Mouse (Mus musculus) gastrocnemius, postnatal 4 days (tissue): ENCODE results near the gene B230219D22Rik. TPM values are rescaled to one million over a fixed set of nuclear protein-coding genes. Genes with fewer than 3 reads are reported as not detected.
A peak's percentile ranks its signal among the peaks of the same experiment; 100 is the strongest.

Source experiments
- DNase-seq, 2 experiments: peaks; one replicate each; pipeline ENCODE4 v3.0.0; 2021 to 2022; ENCODE audit warnings: low spot score in 2 of 2, mixed read lengths in 2 of 2
- total RNA-seq, 2 experiments: library from RNA; stranded (reverse); gene quantifications; 2 replicates each; pipeline ENCODE4 v1.2.3; 2021

Gene B230219D22Rik
- total RNA-seq, 2 experiments from 2014 or later: 48.9 to 49.4 TPM

GRCm38 (mm10) chr13:55726598-55727119 is 33.7 kb downstream of the B230219D22Rik start:
- no peak for DNase-seq

- DNase-seq: peak; percentile 81 to 87
Observed at GRCm38 (mm10) chr13:55727120-55727838, 34.4 kb downstream of the B230219D22Rik start, which contains the start of gene Pcbd2. Gene Pcbd2 (plus strand): TSS chr13:55727368.

DNA sequence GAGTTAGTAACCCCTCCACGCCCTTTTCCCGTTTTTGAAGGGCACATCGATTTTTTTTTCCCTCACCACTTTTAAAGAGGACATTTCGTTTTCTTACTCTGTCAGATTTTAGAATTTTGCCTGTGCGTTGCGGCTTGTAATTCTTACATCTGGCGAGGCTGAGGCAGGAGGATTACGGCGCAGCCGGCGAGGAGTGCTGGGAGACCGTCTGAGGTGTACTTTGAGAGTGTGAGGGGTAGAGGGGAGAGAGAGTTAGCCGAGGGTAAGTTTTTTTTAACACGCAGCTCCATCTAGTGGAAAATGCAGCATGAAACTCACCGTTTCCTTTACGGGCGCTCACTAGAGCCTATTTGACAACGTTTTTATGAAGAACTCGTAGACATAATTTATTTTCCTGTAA is 34.9 kb downstream of the B230219D22Rik start:
- DNase-seq: peak in 1 of 2 experiments; percentile 61

DNA sequence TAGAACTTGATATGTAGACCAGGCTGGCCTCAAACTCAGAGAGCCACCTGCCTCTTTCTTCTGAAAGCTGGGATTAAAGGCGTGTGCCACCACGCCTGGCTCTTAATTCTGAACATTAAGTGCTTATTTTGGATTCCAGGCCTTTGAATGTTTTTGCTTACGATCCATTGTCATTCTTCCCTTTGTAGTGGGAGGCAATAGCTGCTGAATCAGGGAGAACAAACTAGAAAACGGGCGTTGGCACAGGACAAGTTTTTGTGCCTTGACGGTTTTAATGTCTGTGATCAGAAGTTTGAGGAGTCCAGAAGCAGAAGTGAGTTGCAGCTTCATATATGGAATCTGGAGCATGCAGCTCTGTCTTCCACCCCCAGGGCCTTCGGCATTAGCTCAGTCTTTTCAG is 37.8 kb downstream of the B230219D22Rik start:
- DNase-seq: no peak

DNA sequence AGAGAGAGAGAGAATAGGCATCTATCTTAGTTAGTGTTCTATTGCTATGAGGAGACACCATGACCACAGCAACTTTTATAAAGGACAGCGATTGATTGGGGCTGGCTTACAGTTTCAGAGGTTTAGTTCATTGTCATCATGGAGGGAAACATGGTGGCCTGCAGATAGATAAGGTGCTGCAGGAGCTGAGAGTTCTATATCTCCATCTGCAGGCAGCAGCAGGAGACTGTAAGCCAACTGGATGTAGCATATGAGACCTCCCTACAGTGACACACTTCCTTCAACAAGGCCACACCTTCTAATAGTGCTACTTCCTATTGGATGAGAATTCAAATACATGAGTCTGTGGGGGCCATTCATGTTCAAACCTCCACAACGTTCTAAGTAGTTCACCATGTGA is 39.2 kb downstream of the B230219D22Rik start:
- DNase-seq: no peak

GRCm38 (mm10) chr13:55733628-55734502 is 40.9 kb downstream of the B230219D22Rik start:
- no peak for DNase-seq

- DNase-seq: no peak
Observed at GRCm38 (mm10) chr13:55737885-55738284, 45.0 kb downstream of the B230219D22Rik start.

GRCm38 (mm10) chr13:55742306-55742705 is 49.4 kb downstream of the B230219D22Rik start:
- DNase-seq: no peak

Other genes starting within 250 kb of the B230219D22Rik start
- 10 to 100 TPM; 32.9 TPM for gene Grk6, start 248.1 kb upstream of the B230219D22Rik start, total RNA-seq
- gene Prr7, start 228.9 kb upstream of the B230219D22Rik start, total RNA-seq: 1 to 10 TPM; 4.3 to 4.7 TPM
- 100 to 1,000 TPM; 127 to 147 TPM for gene Dbn1, start 205.0 kb upstream of the B230219D22Rik start, total RNA-seq
- 100 to 1,000 TPM; 304 to 308 TPM for gene Pdlim7, start 179.4 kb upstream of the B230219D22Rik start, total RNA-seq
- gene Dok3, start 163.8 kb upstream of the B230219D22Rik start, total RNA-seq: 1 to 10 TPM; 3.1 to 3.3 TPM
- 10 to 100 TPM; 19.9 to 20.9 TPM for gene Ddx41, start 156.5 kb upstream of the B230219D22Rik start, total RNA-seq
- 10 to 100 TPM; 36.5 to 38.3 TPM for gene Fam193b, start 122.0 kb upstream of the B230219D22Rik start, total RNA-seq
- 100 to 1,000 TPM; 149 to 150 TPM for gene Tmed9, start 119.4 kb upstream of the B230219D22Rik start, total RNA-seq
- 10 to 100 TPM; 11.0 to 12.1 TPM for gene B4galt7, start 93.2 kb upstream of the B230219D22Rik start, total RNA-seq
- gene Caml, start 70.1 kb upstream of the B230219D22Rik start, total RNA-seq: 10 to 100 TPM; 22.2 to 22.7 TPM
- 10 to 100 TPM; 28.2 to 35.0 TPM for gene Ddx46, start 58.1 kb upstream of the B230219D22Rik start, total RNA-seq
- 10 to 100 TPM; 33.6 to 33.7 TPM for gene Txndc15, start 21.5 kb downstream of the B230219D22Rik start, total RNA-seq
- gene Pcbd2, start 34.2 kb downstream of the B230219D22Rik start, total RNA-seq: 10 to 100 TPM; 25.6 to 29.5 TPM
- gene Catsper3, start 91.4 kb downstream of the B230219D22Rik start, total RNA-seq: not detected
- 1 to 10 TPM; 5.3 to 5.8 TPM for gene Pitx1, start 143.1 kb downstream of the B230219D22Rik start, total RNA-seq